Mouse (Mus musculus) E14TG2a.4 (cell line): Measurements from ENCODE around the gene Lrrc8e.

Source experiments
- H3K27me3 ChIP-seq: 2 replicates; pipeline ENCODE4 v1.6.1; 2014; ENCODE audit warnings: low read length, control low read depth; ENCODE audit not compliant: insufficient read depth
- H3K36me3 ChIP-seq: 2 replicates; pipeline ENCODE4 v1.6.1; 2014; ENCODE audit warnings: low read length, control low read depth; ENCODE audit not compliant: insufficient read depth
- H3K4me1 ChIP-seq: replicated peaks from 2 replicates; pipeline ENCODE4 v1.6.1; 2014; ENCODE audit warnings: low read depth, low read length, control low read depth
- H3K4me3 ChIP-seq: replicated peaks from 2 replicates; pipeline ENCODE4 v1.5.1; 2014; ENCODE audit warnings: mild to moderate bottlenecking, low read length
- H3K9me3 ChIP-seq: 2 replicates; pipeline ENCODE4 v1.6.1; 2014; ENCODE audit warnings: low read length, control low read depth
- CTCF ChIP-seq: conservative IDR thresholded peaks from 2 replicates; pipeline ENCODE4 v1.5.1; 2014; ENCODE audit warnings: low read length
- NANOG ChIP-seq: IDR thresholded peaks from 2 replicates; pipeline ENCODE4 v1.6.1; 2014; ENCODE audit warnings: borderline replicate concordance, low read length, mixed read lengths
- POU5F1 ChIP-seq: IDR thresholded peaks from 2 replicates; pipeline ENCODE4 v1.6.1; 2014; ENCODE audit warnings: low read length, borderline replicate concordance

Gene Lrrc8e

GRCm38 (mm10) chr8:4257350-4257749 is 30.7 kb downstream of the Lrrc8e start:
- Histone ChIP-seq H3K27me3 (no peaks in the 10 kb centered on the region), H3K4me3 (no peak overlapping the region), H3K4me1 (peaks cover 45% of the 10 kb centered on the region), H3K9me3 (no peaks in the 10 kb centered on the region), H3K36me3 (peaks cover 69% of the 10 kb centered on the region)
- TF ChIP-seq POU5F1 (no peak), CTCF (no peak), NANOG (no peak)

- peak overlapping the region; percentile 84 for H3K4me3 ChIP-seq
- peaks cover 78% of the 10 kb centered on the region for H3K36me3 ChIP-seq
- TF ChIP-seq NANOG (no peak), CTCF (peak; percentile 87), POU5F1 (no peak)
- H3K27me3 ChIP-seq, result no peaks in the 10 kb centered on the region
- peaks cover 41% of the 10 kb centered on the region for H3K4me1 ChIP-seq
- no peaks in the 10 kb centered on the region for H3K9me3 ChIP-seq
Observed at GRCm38 (mm10) chr8:4258233-4258632, 31.6 kb downstream of the Lrrc8e start.

GRCm38 (mm10) chr8:4258678-4259077 is 32.1 kb downstream of the Lrrc8e start:
- H3K4me1 ChIP-seq, result peaks cover 38% of the 10 kb centered on the region
- H3K36me3 ChIP-seq, result peaks cover 83% of the 10 kb centered on the region
- peak overlapping the region; percentile 84 for H3K4me3 ChIP-seq
- TF ChIP-seq POU5F1, result no peak
- no peak for TF ChIP-seq NANOG
- TF ChIP-seq CTCF, result no peak
- H3K9me3 ChIP-seq, result no peaks in the 10 kb centered on the region
- no peaks in the 10 kb centered on the region for H3K27me3 ChIP-seq

- TF ChIP-seq POU5F1 (no peak), NANOG (no peak), CTCF (no peak)
- Histone ChIP-seq H3K27me3 (no peaks in the 10 kb centered on the region), H3K9me3 (no peaks in the 10 kb centered on the region), H3K4me1 (peaks cover 33% of the 10 kb centered on the region), H3K36me3 (peaks cover 87% of the 10 kb centered on the region), H3K4me3 (peak within 1 kb of the TSS; percentile 84)
Observed at GRCm38 (mm10) chr8:4259125-4259804, 32.6 kb downstream of the Lrrc8e start, which contains the start of gene Ctxn1. Gene Ctxn1, minus strand, starts transcription at chr8:4259274.

- H3K27me3 ChIP-seq, result no peaks in the 10 kb centered on the region
- no peak for TF ChIP-seq POU5F1
- TF ChIP-seq CTCF, result no peak
- TF ChIP-seq NANOG, result no peak
- peaks cover 31% of the 10 kb centered on the region for H3K4me1 ChIP-seq
- 0 out of 2 replicates have a peak overlapping the region, but pooled peaks have one; percentile 13 for H3K4me3 ChIP-seq
- H3K36me3 ChIP-seq, result peaks cover 87% of the 10 kb centered on the region
- H3K9me3 ChIP-seq, result no peaks in the 10 kb centered on the region
Observed at GRCm38 (mm10) chr8:4259805-4260170, 33.2 kb downstream of the Lrrc8e start.

- peaks cover 90% of the 10 kb centered on the region for H3K36me3 ChIP-seq
- peaks cover 42% of the 10 kb centered on the region for H3K4me1 ChIP-seq
- H3K9me3 ChIP-seq, result no peaks in the 10 kb centered on the region
- TF ChIP-seq CTCF (no peak), NANOG (no peak), POU5F1 (no peak)
- H3K4me3 ChIP-seq, result no peak overlapping the region
- H3K27me3 ChIP-seq, result no peaks in the 10 kb centered on the region
Observed at GRCm38 (mm10) chr8:4263105-4263791, 36.6 kb downstream of the Lrrc8e start.

GRCm38 (mm10) chr8:4265160-4265914 is 38.7 kb downstream of the Lrrc8e start:
- TF ChIP-seq NANOG (no peak), CTCF (no peak), POU5F1 (no peak)
- Histone ChIP-seq H3K9me3 (no peaks in the 10 kb centered on the region), H3K36me3 (peaks cover 100% of the 10 kb centered on the region), H3K4me3 (no peak overlapping the region), H3K4me1 (peaks cover 30% of the 10 kb centered on the region), H3K27me3 (no peaks in the 10 kb centered on the region)

- peaks cover 25% of the 10 kb centered on the region for H3K4me1 ChIP-seq
- no peaks in the 10 kb centered on the region for H3K27me3 ChIP-seq
- H3K36me3 ChIP-seq, result peaks cover 87% of the 10 kb centered on the region
- H3K4me3 ChIP-seq, result no peak overlapping the region
- no peaks in the 10 kb centered on the region for H3K9me3 ChIP-seq
- TF ChIP-seq CTCF (peak; percentile 61), POU5F1 (no peak), NANOG (no peak)
Observed at GRCm38 (mm10) chr8:4267627-4268026, 41.0 kb downstream of the Lrrc8e start.

- TF ChIP-seq NANOG (no peak), CTCF (no peak), POU5F1 (no peak)
- peaks cover 38% of the 10 kb centered on the region for H3K4me1 ChIP-seq
- no peaks in the 10 kb centered on the region for H3K9me3 ChIP-seq
- H3K27me3 ChIP-seq, result no peaks in the 10 kb centered on the region
- H3K36me3 ChIP-seq, result peaks cover 86% of the 10 kb centered on the region
- no peak overlapping the region for H3K4me3 ChIP-seq
Observed at GRCm38 (mm10) chr8:4269609-4270008, 43.0 kb downstream of the Lrrc8e start.
